Mouse (Mus musculus): Measurements from ENCODE around the gene Mmp13.

- TF ChIP-seq CTCF (IDR thresholded peaks at IDR 0.05; ENCODE audit: low read depth) (no peak), EP300 (IDR thresholded peaks at IDR 0.05; ENCODE audit: low read depth) (no peak)
These were observed 32.3 kb upstream of the Mmp13 start for GRCm38 (mm10) chr9:7239967-7240366.
